Comparison of ENCODE assay signal across 8 mouse cellular contexts in the genomic region with DNA sequence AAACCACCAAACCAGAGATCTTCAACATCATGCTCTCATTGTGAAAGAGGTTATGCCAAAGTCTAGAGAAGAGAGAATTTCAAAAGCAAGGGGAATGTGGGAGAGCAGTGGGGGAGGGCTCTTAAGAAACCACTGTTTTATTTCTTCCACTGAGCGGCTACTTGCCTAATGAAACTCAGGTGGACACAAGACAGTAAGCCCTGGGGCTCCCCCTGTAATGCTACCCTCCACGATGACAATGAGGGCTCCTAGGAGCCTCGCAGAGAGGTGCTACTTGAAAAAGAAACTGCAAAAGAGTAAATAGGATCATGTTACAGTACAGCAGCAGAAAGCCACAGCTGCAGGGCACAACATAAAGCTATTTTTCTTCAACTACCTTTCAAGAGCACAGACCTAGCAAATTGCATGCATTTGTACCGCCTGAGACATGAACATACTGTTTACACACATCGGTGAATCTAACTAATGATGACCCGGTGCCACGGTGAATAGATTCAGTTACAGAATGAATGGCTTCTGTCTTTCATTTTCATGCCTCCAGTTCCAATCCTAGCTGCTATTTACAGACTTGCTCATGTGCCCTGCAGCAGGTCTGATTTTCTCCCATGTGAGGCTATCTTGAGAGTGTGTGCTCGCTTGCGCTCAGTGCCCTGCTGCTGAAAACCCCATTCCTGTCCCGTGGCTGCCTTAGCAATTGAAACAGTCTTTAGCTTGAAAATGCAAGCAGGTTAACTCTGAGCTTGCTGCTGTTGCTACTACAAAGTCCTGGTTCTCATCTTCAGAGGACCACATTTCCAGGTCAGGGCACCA. TPM values are rescaled to one million over a fixed set of nuclear protein-coding genes. Genes with fewer than 3 reads are reported as not detected.
A peak's percentile ranks its signal among the peaks of the same experiment; 100 is the strongest.
DNase-seq lines count a peak whose midpoint lies in the region; ATAC-seq and TF ChIP-seq lines count a peak whose summit lies in the region.

No protein-coding gene starts in this region.

- no peak for TF ChIP-seq CTCF in kidney, postnatal 0 days (IDR thresholded peaks at IDR 0.05; ENCODE audit: low read depth)

- H3K36me3 ChIP-seq in kidney, postnatal 0 days (ENCODE audit: insufficient read depth, low read length), result no peaks in the 10 kb centered on the region
- no peaks in the 10 kb centered on the region for H3K36me3 ChIP-seq in heart, embryonic 10.5 days
- no peaks in the 10 kb centered on the region for H3K36me3 ChIP-seq in limb, embryonic 13.5 days
- H3K36me3 ChIP-seq in neural tube, embryonic 11.5 days (ENCODE audit: control insufficient read depth, insufficient read depth, low read length), result no peaks in the 10 kb centered on the region

- H3K9ac ChIP-seq in kidney, postnatal 0 days (ENCODE audit: low read depth, low read length), result peak overlapping the region; percentile 69
- peak overlapping the region; percentile 90 for H3K9ac ChIP-seq in limb, embryonic 13.5 days
- peak overlapping the region; percentile 29; the same call in 1 of the 2 replicates for H3K9ac ChIP-seq in neural tube, embryonic 11.5 days (ENCODE audit: low read length)

- H3K9me3 ChIP-seq in kidney, postnatal 0 days (replicated peaks; ENCODE audit: low read length), result peaks cover 3% of the 10 kb centered on the region; the same call in 1 of the 2 replicates
- no peaks in the 10 kb centered on the region for H3K9me3 ChIP-seq in heart, embryonic 10.5 days
- no peaks in the 10 kb centered on the region for H3K9me3 ChIP-seq in limb, embryonic 13.5 days
- H3K9me3 ChIP-seq in neural tube, embryonic 11.5 days (ENCODE audit: control insufficient read depth, low read length), result no peaks in the 10 kb centered on the region; the same call in none of the 2 replicates

- ATAC-seq in kidney, postnatal 0 days (replicated peaks; ENCODE audit: low FRiP score, low read depth), result no peak
- ATAC-seq in limb, embryonic 13.5 days (ENCODE audit: low FRiP score, low read depth), result 0 out of 2 replicates have a peak, but pooled peaks have one; percentile 16
- no peak for ATAC-seq in neural tube, embryonic 11.5 days (ENCODE audit: insufficient read depth, low FRiP score, low TSS enrichment)
- ATAC-seq in cerebellum, adult (ENCODE audit: insufficient number of reproducible peaks, low FRiP score, low TSS enrichment), result no peak

- H3K27ac ChIP-seq in kidney, postnatal 0 days, result peak overlapping the region; percentile 69; the same call in 1 of the 2 replicates
- peak overlapping the region; percentile 95 for H3K27ac ChIP-seq in heart, embryonic 10.5 days
- H3K27ac ChIP-seq in limb, embryonic 13.5 days, result peak overlapping the region; percentile 91
- H3K27ac ChIP-seq in neural tube, embryonic 11.5 days (ENCODE audit: low read depth, low read length), result no peak overlapping the region

- H3K4me3 ChIP-seq in kidney, postnatal 0 days (replicated peaks; ENCODE audit: low read depth, low read length), result peak overlapping the region; percentile 43
- H3K4me3 ChIP-seq in heart, embryonic 10.5 days, result peak overlapping the region; percentile 78
- peak overlapping the region; percentile 71 for H3K4me3 ChIP-seq in limb, embryonic 13.5 days
- peak overlapping the region; percentile 54 for H3K4me3 ChIP-seq in neural tube, embryonic 11.5 days (ENCODE audit: low read depth, low read length)

- WGBS in kidney, postnatal 0 days, result 4% methylated on average over 10 of the region's 10 CpGs
- 10% methylated on average over 10 of the region's 10 CpGs for WGBS in heart, embryonic 10.5 days
- WGBS in limb, embryonic 13.5 days, result under 1% methylated on average over 10 of the region's 10 CpGs
- WGBS in neural tube, embryonic 11.5 days, result 5% methylated on average over 10 of the region's 10 CpGs

- no peaks in the 10 kb centered on the region for H3K4me1 ChIP-seq in kidney, postnatal 0 days (replicated peaks; ENCODE audit: insufficient read depth, low read length)
- peaks cover 30% of the 10 kb centered on the region; the same call in 1 of the 2 replicates for H3K4me1 ChIP-seq in heart, embryonic 10.5 days
- peaks cover 31% of the 10 kb centered on the region for H3K4me1 ChIP-seq in limb, embryonic 13.5 days
- peaks cover 8% of the 10 kb centered on the region for H3K4me1 ChIP-seq in neural tube, embryonic 11.5 days (ENCODE audit: control insufficient read depth, insufficient read depth, low read length)

- no peaks in the 10 kb centered on the region for H3K27me3 ChIP-seq in kidney, postnatal 0 days (ENCODE audit: insufficient read depth, low read length)
- no peaks in the 10 kb centered on the region for H3K27me3 ChIP-seq in heart, embryonic 10.5 days (ENCODE audit: insufficient read depth, poor library complexity, severe bottlenecking)
- no peaks in the 10 kb centered on the region for H3K27me3 ChIP-seq in limb, embryonic 13.5 days
- no peaks in the 10 kb centered on the region for H3K27me3 ChIP-seq in neural tube, embryonic 11.5 days (ENCODE audit: control insufficient read depth, insufficient read depth, low read length)

- H3K4me2 ChIP-seq in kidney, postnatal 0 days (ENCODE audit: low read length), result peak overlapping the region; percentile 66
- H3K4me2 ChIP-seq in limb, embryonic 13.5 days (replicated peaks), result peak overlapping the region; percentile 77
- H3K4me2 ChIP-seq in neural tube, embryonic 11.5 days (ENCODE audit: low read depth), result peak overlapping the region; percentile 87

- DNase-seq in kidney, postnatal 0 days (ENCODE audit: low spot score), result peak; percentile 72
- DNase-seq in kidney, postnatal 10 days, result no peak
- DNase-seq in heart, embryonic 10.5 days (ENCODE audit: low spot score), result no peak
- peak; percentile 36 for DNase-seq in neural tube, embryonic 11.5 days (ENCODE audit: low spot score)
- no peak for DNase-seq in urinary bladder, postnatal 36 days (ENCODE audit: low spot score in 2 of 2)
- DNase-seq in thymus, postnatal 0 days (ENCODE audit: low spot score), result no peak

RNA-seq across cellular contexts. Expression of a gene that starts 1.3 kb away (rescaled TPM):
- 27.8 and 31.6 TPM in 2 replicates for polyA plus RNA-seq in kidney, postnatal 0 days (2015; fragmentation: Nextera tagmentation; extraction: Ambion mirVana)
- 8.0 and 8.8 TPM in 2 replicates for polyA plus RNA-seq in heart, embryonic 10.5 days (2016; fragmentation: Nextera tagmentation; extraction: Ambion mirVana)
- polyA plus RNA-seq in limb, embryonic 13.5 days (2015; fragmentation: Nextera tagmentation; extraction: Ambion mirVana), result 36.0 and 38.9 TPM in 2 replicates
- polyA plus RNA-seq in neural tube, embryonic 11.5 days (2014; fragmentation: Nextera tagmentation; extraction: Ambion mirVana), result 8.9 and 12.3 TPM in 2 replicates
- 0.13 and 0.29 TPM in 2 replicates for polyA plus RNA-seq in thymus, postnatal 0 days (2015; fragmentation: Nextera tagmentation; extraction: Ambion mirVana)

Comparison
In these comparisons a context has a peak if more than half of its experiments do, and no peak if none do; other contexts are left out.
1. DNase-seq: peak in kidney, postnatal 0 days (single experiment) and neural tube, embryonic 11.5 days (single experiment); none in kidney, postnatal 10 days (single experiment), heart, embryonic 10.5 days (single experiment), urinary bladder, postnatal 36 days (0 of 2) and thymus, postnatal 0 days (single experiment).
2. H3K9ac ChIP-seq: peak in every context shown above with its lines; median percentile 90 in limb, embryonic 13.5 days; 69 in kidney, postnatal 0 days; 29 in neural tube, embryonic 11.5 days.
3. Peak in every context shown above with its lines, with median percentiles within 50 percentile points of each other: H3K4me2 ChIP-seq and H3K4me3 ChIP-seq.